Mouse (Mus musculus) hindbrain, embryonic 13.5 days (tissue): ENCODE data around the gene 4930555G01Rik. TPM values are rescaled to one million over a fixed set of nuclear protein-coding genes. Genes with fewer than 3 reads are reported as not detected.
"Not testable (repeated sequence)": the region's sequence is repeated elsewhere in the genome, so short reads cannot be mapped to it uniquely, and the experiment has no call there.

Source experiments
- ATAC-seq: fragments of 200-750 bp; cut with Nextera tagmentation; 2 replicates; pipeline ENCODE4 v1.8.0; 2017; ENCODE audit warnings: moderate TSS enrichment; ENCODE audit not compliant: low FRiP score
- H3K27ac ChIP-seq: fragments of 300-500 bp; sonication (generic); 2 replicates; pipeline ENCODE4 v1.5.1; 2015; ENCODE audit warnings: inconsistent platforms, mild to moderate bottlenecking, moderate library complexity
- H3K27me3 ChIP-seq: fragments of 300-500 bp; sonication (generic); 2 replicates; pipeline ENCODE4 v1.6.1; 2015; ENCODE audit warnings: mild to moderate bottlenecking, inconsistent platforms
- H3K36me3 ChIP-seq: fragments of 300-500 bp; sonication (generic); 2 replicates; pipeline ENCODE4 v1.6.1; 2015; ENCODE audit warnings: mild to moderate bottlenecking, inconsistent platforms
- H3K4me1 ChIP-seq: fragments of 300-500 bp; sonication (generic); replicated peaks from 2 replicates; pipeline ENCODE4 v1.6.1; 2015; ENCODE audit warnings: inconsistent platforms
- H3K4me2 ChIP-seq: fragments of 300-500 bp; sonication (generic); 2 replicates; pipeline ENCODE4 v1.6.1; 2015; ENCODE audit warnings: inconsistent platforms, mild to moderate bottlenecking, moderate library complexity
- H3K4me3 ChIP-seq: fragments of 300-500 bp; sonication (generic); 2 replicates; pipeline ENCODE4 v1.5.1; 2015; ENCODE audit warnings: mild to moderate bottlenecking, inconsistent platforms
- H3K9ac ChIP-seq: fragments of 300-500 bp; sonication (generic); 2 replicates; pipeline ENCODE4 v1.6.1; 2015; ENCODE audit warnings: mild to moderate bottlenecking, inconsistent platforms
- H3K9me3 ChIP-seq: fragments of 300-500 bp; sonication (generic); 2 replicates; pipeline ENCODE4 v1.6.1; 2016; ENCODE audit warnings: inconsistent platforms
- WGBS: fragments of 180-500 bp; shearing (Covaris S2); methylation state at CpG from one replicate; pipeline ENCODE4 v1.1.7; 2015; 5-methylcytosine and 5-hydroxymethylcytosine counted together
- polyA plus RNA-seq: library from polyadenylated mRNA; unstranded; fragments of >200 nt; fragmentation: Nextera tagmentation; extraction: Ambion mirVana; gene quantifications from 2 replicates; pipeline ENCODE4 v1.2.1, GENCODE M21; 2015

The 4930555G01Rik gene
- polyA plus RNA-seq = 0.10 TPM in 1 of 2 replicates, not detected in the other

- no CpG with 5 or more reads among the region's 3 CpGs for WGBS
Observed at GRCm38 (mm10) chr14:5050329-5050728, at the start of gene 4930555G01Rik. Gene 4930555G01Rik (plus strand): TSS chr14:5050629.

GRCm38 (mm10) chr14:5015591-5015990, 34.8 kb upstream of the 4930555G01Rik start, which contains the start of gene Gm3298:
Gene Gm3298 (plus strand): TSS chr14:5015891.
- not testable (repeated sequence) for H3K4me1 ChIP-seq, H3K9me3 ChIP-seq, H3K9ac ChIP-seq, H3K36me3 ChIP-seq, H3K4me2 ChIP-seq, H3K4me3 ChIP-seq, H3K27me3 ChIP-seq, H3K27ac ChIP-seq, ATAC-seq
- 57% methylated on average over 1 of the region's 2 CpGs for WGBS

More at GRCm38 (mm10) chr14:5050329-5050728, at the start of gene 4930555G01Rik:
- ATAC-seq, H3K27me3 ChIP-seq, H3K4me3 ChIP-seq, H3K9ac ChIP-seq, H3K36me3 ChIP-seq, H3K9me3 ChIP-seq, H3K4me1 ChIP-seq, H3K4me2 ChIP-seq, H3K27ac ChIP-seq: not testable (repeated sequence)

- H3K36me3 ChIP-seq, ATAC-seq, H3K27me3 ChIP-seq, H3K4me1 ChIP-seq, H3K9me3 ChIP-seq: not testable (repeated sequence)
- Histone ChIP-seq H3K4me3 (peak within 1 kb of the TSS; percentile 48), H3K4me2 (peak within 1 kb of the TSS; percentile 53), H3K27ac (peak within 1 kb of the TSS; percentile 44; the same call in 1 of the 2 replicates), H3K9ac (peak within 1 kb of the TSS; percentile 70)
- WGBS = 2% methylated on average over 18 of the region's 63 CpGs
Observed at GRCm38 (mm10) chr14:5070611-5071490, 20.4 kb downstream of the 4930555G01Rik start, which contains the start of gene Gm8281. Gene Gm8281 (plus strand): TSS chr14:5071040.

Other genes starting within 250 kb of the 4930555G01Rik start
- gene Gm3269, start 212.5 kb upstream of the 4930555G01Rik start, polyA plus RNA-seq = not detected in 2 replicates
- gene Gm3264, start 195.1 kb upstream of the 4930555G01Rik start, polyA plus RNA-seq = 2.7 and 3.4 TPM in 2 replicates
- not detected in 2 replicates for gene Gm3278, start 158.2 kb upstream of the 4930555G01Rik start, polyA plus RNA-seq
- not detected in 2 replicates for gene Gm8297, start 66.7 kb upstream of the 4930555G01Rik start, polyA plus RNA-seq
- not detected in 2 replicates for gene Gm3298, start 34.7 kb upstream of the 4930555G01Rik start, polyA plus RNA-seq
- 8.3 and 8.5 TPM in 2 replicates for gene Gm8281, start 20.4 kb downstream of the 4930555G01Rik start, polyA plus RNA-seq
- not detected in 2 replicates for gene Gm8279, start 80.9 kb downstream of the 4930555G01Rik start, polyA plus RNA-seq
- not detected in 2 replicates for gene Gm3317, start 113.9 kb downstream of the 4930555G01Rik start, polyA plus RNA-seq
- not detected in 2 replicates for gene Gm8271, start 135.2 kb downstream of the 4930555G01Rik start, polyA plus RNA-seq
- gene Gm3526, start 210.0 kb downstream of the 4930555G01Rik start, polyA plus RNA-seq = not detected in 2 replicates